Mouse (Mus musculus): Measurements from ENCODE around the gene Nr2c2ap.
A peak's percentile ranks its signal among the peaks of the same experiment; 100 is the strongest.

The Nr2c2ap gene

DNA sequence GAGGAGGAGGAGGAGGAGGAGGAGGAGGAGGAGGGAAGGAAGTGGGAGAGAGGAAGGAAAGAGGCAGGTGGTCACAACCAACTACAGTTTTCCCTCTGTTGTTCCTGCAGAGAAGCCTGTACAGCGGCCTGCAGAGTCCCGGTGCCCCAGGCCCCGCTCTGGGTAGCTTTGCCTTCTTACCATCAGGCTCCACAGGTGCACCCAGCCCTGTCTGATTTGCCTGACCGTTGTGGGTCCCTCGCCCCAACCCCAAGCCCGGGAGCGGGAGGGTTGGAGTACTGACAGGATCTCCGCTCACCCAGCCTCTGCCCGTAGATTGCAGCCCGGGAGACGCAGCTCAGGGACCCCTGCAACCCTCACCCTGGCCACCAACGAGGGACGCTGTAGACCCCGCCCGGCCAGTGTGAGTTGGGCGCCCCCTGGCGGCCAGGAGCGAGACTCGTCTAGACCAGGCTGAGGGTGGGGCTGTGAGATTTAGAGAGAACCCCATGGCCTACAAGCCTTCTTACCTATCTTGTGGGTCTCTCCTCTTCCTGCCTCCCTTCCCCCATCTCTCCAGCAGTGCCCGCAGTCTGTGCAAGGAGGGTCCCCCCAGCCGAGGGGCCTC is 35.5 kb downstream of the Nr2c2ap start:
- peak in 1 of 2 experiments; percentile 40 for DNase-seq

DNA sequence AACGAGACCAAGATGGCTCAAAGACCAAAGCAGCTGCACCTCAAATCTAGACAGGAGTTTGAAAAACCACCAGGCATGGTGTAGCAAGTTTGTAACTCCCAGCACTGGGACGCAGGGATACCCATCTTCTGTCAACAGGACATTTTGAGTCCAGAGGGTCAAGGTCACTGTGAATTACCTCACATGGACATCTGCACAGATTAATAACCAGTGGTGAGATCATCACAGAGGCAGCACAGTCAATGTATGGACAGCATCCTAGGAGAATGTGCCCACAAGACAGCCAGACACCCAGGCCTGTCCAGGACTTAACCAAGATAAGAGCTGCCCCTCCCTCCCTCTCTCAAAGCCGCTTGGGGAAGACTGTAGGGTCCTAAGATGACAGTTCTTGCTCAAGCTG is 39.0 kb downstream of the Nr2c2ap start:
- DNase-seq: no peak

DNA sequence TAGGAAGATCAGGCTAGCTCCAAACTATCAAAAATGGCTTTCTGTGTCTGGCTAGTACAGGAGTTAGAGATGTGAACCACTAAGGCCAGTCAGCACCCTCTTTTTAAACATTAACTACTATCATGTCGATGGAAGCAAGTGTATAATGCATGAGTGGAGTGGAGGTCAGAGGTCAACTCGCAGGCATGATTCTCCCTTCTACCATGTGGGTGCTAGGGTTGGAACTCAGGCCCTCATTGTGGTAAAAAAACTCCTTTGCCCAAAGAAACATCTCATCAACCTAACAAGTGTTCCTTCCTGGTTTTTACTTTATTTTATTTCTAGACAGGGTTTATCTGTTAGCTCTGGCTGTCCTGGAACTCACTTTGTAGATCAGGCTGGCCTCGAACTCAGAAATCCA is 39.6 kb downstream of the Nr2c2ap start:
- peak; percentile 72 to 78 for DNase-seq

DNA sequence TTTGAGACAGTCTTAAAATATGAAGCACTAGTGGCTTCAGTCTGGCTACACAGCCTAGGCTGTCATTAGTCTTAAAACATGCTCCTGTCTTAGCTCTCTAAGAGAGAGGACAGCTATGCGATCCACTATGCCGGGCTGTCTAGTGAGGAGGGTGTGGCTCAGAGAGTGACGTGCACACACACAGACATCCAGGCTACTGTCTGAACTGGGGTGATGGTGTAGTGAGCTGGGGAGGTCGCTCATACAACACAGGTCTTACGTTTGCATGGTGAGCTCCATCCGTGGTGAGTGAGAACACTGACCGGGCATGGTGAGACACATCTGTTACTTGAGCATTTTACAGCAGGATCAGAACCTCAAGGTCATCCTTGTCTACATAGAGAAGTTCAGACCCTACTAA is 40.1 kb downstream of the Nr2c2ap start:
- no peak for DNase-seq

DNA sequence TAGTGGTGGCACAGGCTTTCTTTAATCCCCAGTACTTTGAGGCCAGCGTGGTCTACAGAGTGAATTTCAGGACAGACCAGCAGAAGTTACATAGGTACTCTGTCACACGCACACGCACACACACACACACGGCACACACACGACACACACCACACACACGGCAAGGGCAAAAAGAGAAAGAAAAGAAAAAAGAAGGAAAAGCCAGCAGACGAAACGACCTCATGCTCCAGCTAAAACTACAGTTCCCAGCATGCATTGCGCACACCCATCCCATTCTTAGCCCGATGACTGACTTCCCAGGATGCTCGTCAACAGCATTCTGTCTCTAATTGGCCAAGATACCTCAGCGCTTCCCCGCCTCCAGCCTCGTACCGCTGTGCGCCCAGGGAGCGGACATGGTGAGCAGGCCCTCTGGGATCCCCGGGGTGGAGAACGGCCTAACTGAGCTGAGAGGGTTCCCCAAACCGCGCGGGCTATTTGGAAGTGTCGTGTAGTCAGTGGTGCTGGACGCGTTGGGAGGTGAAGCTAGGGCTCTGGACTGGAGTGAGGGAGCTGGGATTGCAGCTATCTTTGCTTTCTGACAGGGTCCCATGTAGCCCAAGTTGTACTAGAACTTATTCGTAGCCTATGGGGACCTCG is 41.0 kb downstream of the Nr2c2ap start, which contains the start of gene Tmem161a:
Gene Tmem161a (plus strand): TSS at position 314 of the 639 bp plus-strand sequence.
- DNase-seq: peak; percentile 94 to 95

DNA sequence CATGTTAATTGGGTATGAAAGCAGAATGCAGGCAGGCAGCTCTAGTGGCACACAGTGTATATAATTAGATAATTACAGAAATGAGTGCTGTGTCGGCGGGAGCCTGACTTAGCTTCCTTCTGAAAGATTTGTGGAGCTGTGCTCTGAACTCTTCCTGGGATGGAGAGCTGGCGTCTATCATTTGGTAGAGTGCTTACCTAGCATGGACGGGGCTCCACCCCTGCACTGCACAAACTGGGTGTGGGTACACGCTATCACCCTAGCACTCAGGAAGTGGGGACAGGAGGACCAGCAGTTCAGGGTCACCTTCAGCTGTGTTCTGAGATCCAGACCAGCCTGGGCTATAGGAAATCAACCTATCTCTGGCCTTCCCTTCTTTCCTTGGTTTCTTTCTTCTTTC is 42.2 kb downstream of the Nr2c2ap start:
- no peak for DNase-seq

DNA sequence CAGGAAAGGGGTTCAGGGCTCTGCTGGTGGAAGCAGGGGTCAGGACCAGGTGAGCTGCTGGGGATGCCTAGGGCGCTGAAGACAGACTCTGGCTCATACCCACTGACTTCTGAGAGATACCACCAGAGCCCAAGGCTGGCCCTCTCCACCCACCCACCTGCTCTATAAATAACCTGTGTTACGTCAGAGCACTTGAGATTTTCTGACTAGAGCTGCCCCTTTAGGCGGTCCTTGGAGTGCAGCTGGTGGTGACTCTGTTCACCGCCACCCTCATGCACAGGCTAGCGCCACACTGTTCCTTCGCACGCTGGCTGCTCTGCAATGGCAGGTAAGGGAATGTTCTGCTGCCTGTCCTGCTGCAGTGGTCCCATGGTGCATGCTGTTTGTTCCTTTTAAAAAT is 42.9 kb downstream of the Nr2c2ap start:
- no peak for DNase-seq

DNA sequence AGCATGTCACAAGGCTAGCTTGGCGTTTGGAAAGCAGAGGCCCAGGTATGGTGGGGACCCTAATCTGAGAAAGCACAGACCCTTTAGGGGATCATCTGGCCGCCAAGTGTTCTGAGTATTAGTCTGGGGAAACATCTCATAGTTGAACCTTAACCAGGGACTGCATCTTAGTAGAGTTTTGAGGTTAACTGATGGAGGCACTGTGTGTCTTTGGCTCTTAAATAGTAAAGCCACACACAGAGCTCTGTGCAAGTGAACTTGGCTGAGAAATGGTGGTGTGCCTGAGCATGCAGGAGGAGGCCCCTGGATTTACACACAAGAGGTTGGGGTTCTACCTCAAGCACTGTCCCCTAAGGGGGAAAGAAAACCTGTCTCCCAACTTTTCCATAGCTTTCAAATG is 47.1 kb downstream of the Nr2c2ap start:
- no peak for DNase-seq

DNA sequence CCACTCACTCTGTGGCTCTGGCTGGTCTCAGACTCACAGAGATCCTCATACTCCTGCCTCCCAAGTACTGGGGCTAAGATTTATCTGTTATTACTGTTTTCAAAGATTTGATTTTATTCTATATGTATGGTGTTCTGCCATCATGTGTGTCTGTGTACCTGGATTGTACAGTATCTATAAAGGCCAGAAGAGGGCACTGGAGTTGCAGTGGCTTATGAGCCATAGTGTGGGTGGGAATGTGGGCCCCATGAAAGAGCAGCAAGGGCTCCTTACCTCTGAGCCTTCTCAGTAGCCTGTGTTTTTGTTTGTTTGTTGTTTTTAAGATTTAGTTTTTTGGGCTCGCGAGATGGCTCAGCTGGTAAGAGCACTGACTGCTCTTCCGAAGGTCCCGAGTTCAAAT is 47.9 kb downstream of the Nr2c2ap start:
- DNase-seq: no peak

DNA sequence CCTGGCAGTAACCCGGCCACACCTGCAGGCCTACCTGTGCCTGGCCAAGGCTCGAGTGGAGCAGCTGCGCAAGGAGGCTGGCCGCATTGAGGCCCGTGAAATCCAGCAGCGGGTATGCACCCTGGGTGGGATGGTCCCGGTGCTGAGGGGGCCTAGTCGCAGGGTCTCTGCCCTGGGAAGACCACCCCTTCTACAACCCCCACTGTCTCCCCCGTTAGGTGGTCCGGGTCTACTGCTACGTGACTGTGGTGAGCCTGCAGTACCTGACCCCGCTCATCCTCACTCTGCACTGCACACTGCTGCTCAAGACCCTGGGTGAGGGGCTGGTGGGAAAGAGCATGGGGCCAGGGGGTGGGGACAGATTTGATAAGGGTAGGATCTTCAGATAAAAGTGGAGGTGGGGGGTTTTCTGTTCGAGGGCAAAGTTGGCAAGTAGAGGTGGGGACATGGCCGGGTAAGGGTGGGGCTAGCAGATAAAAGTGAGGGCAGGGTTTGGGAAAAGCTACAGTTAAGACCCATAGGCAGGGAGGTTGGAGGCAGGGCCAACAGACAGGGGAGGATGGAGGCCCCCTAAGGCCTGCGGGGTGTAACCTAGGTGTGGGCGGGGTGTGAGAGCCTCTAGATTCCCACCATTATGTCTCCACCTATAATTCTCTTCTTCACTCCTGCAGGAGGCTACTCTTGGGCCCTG is 50.2 kb downstream of the Nr2c2ap start:
- DNase-seq: no peak

DNA sequence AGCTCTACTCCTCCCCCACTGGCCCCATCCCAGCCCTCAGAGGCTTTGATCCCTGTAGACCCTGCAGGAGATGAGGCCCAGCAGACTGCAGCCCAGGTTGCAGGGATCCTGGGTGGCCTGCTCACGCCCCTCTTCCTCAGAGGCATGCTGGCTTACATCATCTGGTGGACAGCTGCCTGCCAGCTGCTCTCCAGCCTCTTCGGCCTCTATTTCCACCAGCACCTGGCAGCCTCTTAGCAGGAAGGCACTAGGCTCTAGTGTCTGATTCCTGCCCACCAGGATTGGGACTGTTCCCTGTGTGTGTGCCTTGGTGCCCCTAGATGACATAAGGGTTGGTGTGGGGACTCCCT is 50.7 kb downstream of the Nr2c2ap start:
- DNase-seq: no peak

DNA sequence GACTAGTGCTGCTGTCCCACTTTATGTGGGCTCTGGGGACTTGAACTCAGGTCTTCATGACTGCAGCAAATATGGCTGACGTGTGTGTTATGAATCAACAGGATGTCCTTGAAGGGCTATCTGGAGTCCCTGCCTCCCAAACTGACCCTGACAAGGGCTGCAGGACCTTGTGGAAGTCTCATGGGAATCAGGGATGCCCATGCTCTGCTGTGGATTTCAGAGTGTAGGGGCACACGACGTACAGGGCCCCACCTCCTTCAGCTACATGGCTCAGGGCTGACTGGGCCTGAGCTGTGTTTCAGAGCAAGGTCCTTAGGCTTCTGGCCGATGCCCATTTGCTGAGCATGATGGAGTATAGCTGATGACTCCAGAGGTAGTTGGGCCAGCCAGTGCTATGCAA is 52.1 kb downstream of the Nr2c2ap start:
- no peak for DNase-seq
